Mouse (Mus musculus): Measurements from ENCODE around the gene Epha6. TPM values are rescaled to one million over a fixed set of nuclear protein-coding genes. Genes with fewer than 3 reads are reported as not detected.

Gene Epha6
- total and polyA plus RNA-seq, 3 experiments: 0.04 TPM; not detected in 2

- no peak for TF ChIP-seq CTCF (IDR thresholded peaks at IDR 0.05)
- TF ChIP-seq EP300 (IDR thresholded peaks at IDR 0.05; ENCODE audit: insufficient read depth, low read depth, low read length): no peak
- TF ChIP-seq POLR2A (IDR thresholded peaks at IDR 0.05; ENCODE audit: insufficient read depth, low read depth, low read length): no peak
- no peak for DNase-seq
- no peak overlapping the region for H3K27ac ChIP-seq
- H3K36me3 ChIP-seq (ENCODE audit: control insufficient read depth, insufficient read depth, low read length): no peaks in the 10 kb centered on the region
- H3K9ac ChIP-seq (ENCODE audit: low read depth, low read length): no peak overlapping the region
- 72% methylated on average over 4 of the region's 4 CpGs for WGBS
- H3K4me1 ChIP-seq (ENCODE audit: control insufficient read depth, insufficient read depth, low read length): no peaks in the 10 kb centered on the region
- no peaks in the 10 kb centered on the region for H3K79me2 ChIP-seq (replicated peaks; ENCODE audit: control insufficient read depth, insufficient read depth, low read length)
- intact Hi-C loops (cut with DNase I): no loop called here
- no peaks in the 10 kb centered on the region for H3K27me3 ChIP-seq (ENCODE audit: control insufficient read depth, insufficient read depth, low read length)
- no peak overlapping the region for H3K4me3 ChIP-seq
Observed at GRCm38 (mm10) chr16:59750905-59751304, 854.4 kb downstream of the Epha6 start.

- TF ChIP-seq CTCF (IDR thresholded peaks at IDR 0.05) (no peak), POLR2A (IDR thresholded peaks at IDR 0.05; ENCODE audit: insufficient read depth, low read depth, low read length) (no peak), EP300 (IDR thresholded peaks at IDR 0.05; ENCODE audit: insufficient read depth, low read depth, low read length) (no peak)
- Histone ChIP-seq H3K79me2 (replicated peaks; ENCODE audit: control insufficient read depth, insufficient read depth, low read length) (no peaks in the 10 kb centered on the region), H3K36me3 (ENCODE audit: control insufficient read depth, insufficient read depth, low read length) (no peaks in the 10 kb centered on the region), H3K4me3 (no peak overlapping the region), H3K27me3 (ENCODE audit: control insufficient read depth, insufficient read depth, low read length) (no peaks in the 10 kb centered on the region), H3K27ac (no peak overlapping the region), H3K9ac (ENCODE audit: low read depth, low read length) (no peak overlapping the region), H3K4me1 (ENCODE audit: control insufficient read depth, insufficient read depth, low read length) (no peaks in the 10 kb centered on the region)
- WGBS: 61% methylated on average over 1 of the region's 1 CpGs
- no peak for DNase-seq
- intact Hi-C loops (cut with DNase I): no loop called here
Observed at GRCm38 (mm10) chr16:59743669-59744068, 861.7 kb downstream of the Epha6 start.

- no peaks in the 10 kb centered on the region for H3K4me1 ChIP-seq (ENCODE audit: control insufficient read depth, insufficient read depth, low read length)
- no peak overlapping the region for H3K9ac ChIP-seq (ENCODE audit: low read depth, low read length)
- H3K4me3 ChIP-seq: no peak overlapping the region
- H3K79me2 ChIP-seq (replicated peaks; ENCODE audit: control insufficient read depth, insufficient read depth, low read length): no peaks in the 10 kb centered on the region
- no peaks in the 10 kb centered on the region for H3K27me3 ChIP-seq (ENCODE audit: control insufficient read depth, insufficient read depth, low read length)
- H3K27ac ChIP-seq: no peak overlapping the region
- intact Hi-C loops (cut with DNase I): no loop called here
- no peak for DNase-seq
- TF ChIP-seq POLR2A (IDR thresholded peaks at IDR 0.05; ENCODE audit: insufficient read depth, low read depth, low read length): no peak
- no peak for TF ChIP-seq CTCF (IDR thresholded peaks at IDR 0.05)
- TF ChIP-seq EP300 (IDR thresholded peaks at IDR 0.05; ENCODE audit: insufficient read depth, low read depth, low read length): no peak
- WGBS: 67% methylated on average over 4 of the region's 4 CpGs
- no peaks in the 10 kb centered on the region for H3K36me3 ChIP-seq (ENCODE audit: control insufficient read depth, insufficient read depth, low read length)
Observed at GRCm38 (mm10) chr16:59715524-59715923, 889.8 kb downstream of the Epha6 start.

GRCm38 (mm10) chr16:59693230-59693629, 912.1 kb downstream of the Epha6 start:
- Histone ChIP-seq H3K9ac (ENCODE audit: low read depth, low read length) (no peak overlapping the region), H3K79me2 (replicated peaks; ENCODE audit: control insufficient read depth, insufficient read depth, low read length) (no peaks in the 10 kb centered on the region), H3K4me3 (no peak overlapping the region), H3K4me1 (ENCODE audit: control insufficient read depth, insufficient read depth, low read length) (no peaks in the 10 kb centered on the region), H3K27ac (no peak overlapping the region), H3K27me3 (ENCODE audit: control insufficient read depth, insufficient read depth, low read length) (no peaks in the 10 kb centered on the region), H3K36me3 (ENCODE audit: control insufficient read depth, insufficient read depth, low read length) (no peaks in the 10 kb centered on the region)
- intact Hi-C loops (cut with DNase I): no loop called here
- WGBS: 90% methylated on average over 7 of the region's 7 CpGs
- TF ChIP-seq CTCF (IDR thresholded peaks at IDR 0.05): no peak
- TF ChIP-seq EP300 (IDR thresholded peaks at IDR 0.05; ENCODE audit: insufficient read depth, low read depth, low read length): no peak
- no peak for TF ChIP-seq POLR2A (IDR thresholded peaks at IDR 0.05; ENCODE audit: insufficient read depth, low read depth, low read length)
- DNase-seq: no peak

GRCm38 (mm10) chr16:59689120-59689519, 916.2 kb downstream of the Epha6 start:
- Histone ChIP-seq H3K27me3 (ENCODE audit: control insufficient read depth, insufficient read depth, low read length) (no peaks in the 10 kb centered on the region), H3K27ac (no peak overlapping the region), H3K4me3 (no peak overlapping the region), H3K4me1 (ENCODE audit: control insufficient read depth, insufficient read depth, low read length) (no peaks in the 10 kb centered on the region), H3K79me2 (replicated peaks; ENCODE audit: control insufficient read depth, insufficient read depth, low read length) (no peaks in the 10 kb centered on the region), H3K9ac (ENCODE audit: low read depth, low read length) (no peak overlapping the region), H3K36me3 (ENCODE audit: control insufficient read depth, insufficient read depth, low read length) (no peaks in the 10 kb centered on the region)
- no peak for TF ChIP-seq POLR2A (IDR thresholded peaks at IDR 0.05; ENCODE audit: insufficient read depth, low read depth, low read length)
- TF ChIP-seq EP300 (IDR thresholded peaks at IDR 0.05; ENCODE audit: insufficient read depth, low read depth, low read length): no peak
- TF ChIP-seq CTCF (IDR thresholded peaks at IDR 0.05): no peak
- intact Hi-C loops (cut with DNase I): no loop called here
- no peak for DNase-seq
- WGBS: 81% methylated on average over 5 of the region's 5 CpGs

GRCm38 (mm10) chr16:59685135-59685534, 920.2 kb downstream of the Epha6 start:
- no peaks in the 10 kb centered on the region for H3K79me2 ChIP-seq (replicated peaks; ENCODE audit: control insufficient read depth, insufficient read depth, low read length)
- 56% methylated on average over 5 of the region's 5 CpGs for WGBS
- no peaks in the 10 kb centered on the region for H3K27me3 ChIP-seq (ENCODE audit: control insufficient read depth, insufficient read depth, low read length)
- intact Hi-C loops (cut with DNase I): no loop called here
- H3K9ac ChIP-seq (ENCODE audit: low read depth, low read length): no peak overlapping the region
- no peak overlapping the region for H3K27ac ChIP-seq
- no peak overlapping the region for H3K4me3 ChIP-seq
- H3K4me1 ChIP-seq (ENCODE audit: control insufficient read depth, insufficient read depth, low read length): peaks cover 1% of the 10 kb centered on the region; the same call in 1 of the 2 replicates
- no peaks in the 10 kb centered on the region for H3K36me3 ChIP-seq (ENCODE audit: control insufficient read depth, insufficient read depth, low read length)
- TF ChIP-seq POLR2A (IDR thresholded peaks at IDR 0.05; ENCODE audit: insufficient read depth, low read depth, low read length) (no peak), CTCF (IDR thresholded peaks at IDR 0.05) (no peak), EP300 (IDR thresholded peaks at IDR 0.05; ENCODE audit: insufficient read depth, low read depth, low read length) (no peak)
- no peak for DNase-seq
